Mouse (Mus musculus) bone marrow, adult 2 months (tissue): ENCODE data around the gene Slc25a47.

ENCODE experiments used
- CTCF ChIP-seq: fragments of 200-500 bp; IDR thresholded peaks from 2 replicates; pipeline ENCODE4 v1.5.1; 2011; ENCODE audit warnings: low read length, control low read depth; ENCODE audit not compliant: control insufficient read depth, insufficient read depth
- POLR2A ChIP-seq: fragments of 200-500 bp; IDR thresholded peaks from 2 replicates; pipeline ENCODE4 v1.6.1; 2011; ENCODE audit warnings: low read depth, mild to moderate bottlenecking, control low read depth, low read length, borderline replicate concordance; ENCODE audit not compliant: control insufficient read depth

- TF ChIP-seq CTCF (no peak), POLR2A (no peak)
These were observed 42.3 kb upstream of the Slc25a47 start for GRCm38 (mm10) chr12:108793453-108793941.
